Mouse (Mus musculus) gastrocnemius, postnatal 4 days (tissue): ENCODE measurements at regions not wholly inside any gene's neighbourhood (a gene's known extent, or its start where the extent isn't known, plus 50 kb on each side); places are given as distances from the start of the nearest gene placed in this dataset.
"Not testable (repeated sequence)": the region's sequence is repeated elsewhere in the genome, so short reads cannot be mapped to it uniquely, and the experiment has no call there.

Source experiments
- DNase-seq, 2 experiments: peaks; one replicate each; pipeline ENCODE4 v3.0.0; 2021 to 2022; ENCODE audit warnings: low spot score in 2 of 2, mixed read lengths in 2 of 2

DNA sequence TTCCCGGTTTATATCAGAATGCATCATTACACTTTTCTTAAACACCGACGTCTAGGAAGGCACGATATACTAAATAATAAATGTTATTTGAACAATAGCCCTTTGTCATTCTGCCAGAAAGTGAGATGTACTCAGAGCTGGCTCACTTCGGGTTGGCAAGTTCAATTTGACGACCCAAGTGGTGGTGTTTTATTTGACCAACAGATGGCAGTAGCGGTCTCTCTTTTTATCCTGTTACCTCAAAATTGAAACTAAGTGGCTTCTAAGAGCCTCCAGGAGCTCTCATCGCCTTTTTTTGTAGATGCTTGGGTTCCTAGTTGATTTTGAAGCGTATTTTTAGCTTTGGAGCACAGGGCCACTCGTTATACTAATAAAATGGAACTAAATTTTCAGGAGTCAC is 66.7 kb upstream of the Chmp2b start:
- DNase-seq, result peak; percentile 25 to 45

DNA sequence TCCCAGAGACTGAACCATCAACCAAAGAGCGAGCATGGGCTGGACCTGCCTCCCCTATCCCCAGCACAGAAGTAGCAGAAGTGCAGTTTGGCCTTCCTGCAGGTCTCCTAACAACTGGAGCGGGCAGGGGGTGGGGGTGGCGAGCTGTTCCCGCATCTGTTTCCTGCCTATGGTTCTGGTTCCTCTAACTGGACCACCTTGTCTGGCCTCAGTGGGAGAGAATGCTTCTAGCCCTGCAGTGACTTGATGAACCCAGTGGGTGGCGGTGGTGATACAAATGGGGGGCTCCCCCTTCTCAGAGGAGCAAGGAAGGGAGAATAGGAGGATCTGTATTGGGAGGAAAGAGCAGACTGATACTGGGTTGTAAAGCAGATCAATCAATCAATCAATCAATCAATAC is 69.2 kb upstream of the Chmp2b start:
- no peak for DNase-seq

DNA sequence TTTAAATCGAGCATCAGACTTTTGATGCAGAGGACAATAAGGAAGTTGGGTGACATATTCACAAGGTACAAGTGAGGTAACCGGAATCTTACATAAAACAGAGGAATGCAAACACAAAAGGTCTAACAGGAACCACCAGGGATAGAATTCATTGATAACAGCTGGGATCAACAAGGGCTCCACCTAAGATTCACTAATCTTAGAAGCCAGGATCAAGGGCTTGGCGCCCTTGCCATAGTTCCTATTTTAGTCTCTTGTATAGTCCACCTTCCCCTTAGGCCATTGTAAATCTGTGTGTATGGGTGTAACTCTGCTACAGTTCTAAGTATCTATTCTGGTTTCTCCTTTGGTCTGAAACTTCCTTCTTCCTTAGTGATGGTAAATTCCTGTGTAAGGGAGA is 84.2 kb upstream of the Chmp2b start:
- not testable (repeated sequence) for DNase-seq

DNA sequence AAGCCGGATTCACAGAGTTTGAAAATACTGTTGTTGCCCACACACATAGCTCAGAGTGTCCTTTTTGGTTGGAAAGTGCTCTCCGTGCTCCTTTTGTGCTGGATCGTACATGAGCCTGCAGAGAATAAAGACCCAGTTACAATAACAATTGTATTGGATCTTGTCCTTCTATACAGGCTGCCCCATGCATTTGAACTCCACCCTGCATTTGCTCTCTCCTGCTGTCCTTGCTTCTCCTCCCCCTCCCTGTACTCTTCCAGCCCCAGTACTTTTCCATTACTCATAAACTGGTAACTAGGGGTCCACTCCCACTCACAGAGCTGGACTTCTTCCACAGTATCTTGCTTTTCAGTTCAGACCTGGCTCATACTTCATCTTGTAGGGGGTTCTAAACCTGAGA is 86.5 kb upstream of the Chmp2b start:
- DNase-seq, result no peak

DNA sequence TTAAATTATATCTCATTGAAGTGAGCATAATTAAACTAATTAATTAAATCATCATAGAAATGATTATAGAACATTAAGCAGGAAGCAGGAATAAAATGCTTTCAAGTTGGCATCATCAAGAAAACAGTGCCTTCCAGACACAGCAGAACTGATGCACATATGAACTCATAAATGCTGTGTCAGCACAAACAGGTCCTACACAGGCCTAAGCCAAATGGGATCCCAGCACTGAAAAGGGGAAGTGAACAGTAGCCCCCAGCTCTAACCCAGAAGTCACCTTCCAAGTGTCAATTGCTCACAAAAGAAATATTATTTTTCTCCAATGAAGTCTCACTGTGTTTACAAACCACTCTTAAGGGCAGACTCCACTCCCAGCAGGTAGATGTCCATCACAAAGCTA is 93.0 kb upstream of the Chmp2b start:
- DNase-seq, result no peak

DNA sequence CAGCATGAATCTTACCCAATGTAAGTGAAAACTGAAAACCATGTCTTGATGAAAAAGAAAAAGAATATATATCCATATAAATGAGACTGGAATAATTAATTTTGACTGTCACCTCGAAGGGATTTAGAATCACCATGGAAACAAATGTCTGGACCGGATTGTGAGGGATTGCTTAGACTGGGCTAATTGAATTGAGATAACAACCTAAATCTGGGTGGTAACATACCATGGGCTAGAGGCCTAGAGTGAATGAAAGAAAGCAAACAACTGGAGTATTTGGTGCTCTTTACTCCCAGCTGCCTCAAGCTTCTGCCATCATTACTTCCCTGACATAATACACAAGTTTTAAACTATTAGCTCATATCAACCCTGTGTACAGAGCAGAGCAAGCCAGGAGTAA is 95.3 kb upstream of the Chmp2b start:
- no peak for DNase-seq

DNA sequence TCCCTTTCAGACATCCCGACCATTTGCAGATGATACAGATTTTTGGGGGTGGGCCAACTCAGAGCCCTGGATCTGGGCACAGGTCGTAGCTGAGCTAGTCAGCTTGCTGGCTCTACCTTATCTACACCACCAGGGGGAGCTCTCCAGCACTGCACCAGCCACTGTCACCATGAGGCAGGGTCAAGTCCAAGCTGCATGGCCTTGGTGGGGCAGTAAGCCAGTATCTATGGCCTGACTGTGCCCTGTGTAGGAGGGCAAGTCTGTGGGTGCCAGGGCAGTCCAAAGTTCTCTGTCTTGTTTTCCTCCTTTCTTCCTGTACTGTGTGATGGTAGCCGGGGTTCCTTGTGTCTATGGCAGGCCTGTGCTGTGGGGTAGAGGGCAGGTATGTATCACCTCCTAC is 102.3 kb upstream of the Chmp2b start:
- DNase-seq, result peak in 1 of 2 experiments; percentile 8

DNA sequence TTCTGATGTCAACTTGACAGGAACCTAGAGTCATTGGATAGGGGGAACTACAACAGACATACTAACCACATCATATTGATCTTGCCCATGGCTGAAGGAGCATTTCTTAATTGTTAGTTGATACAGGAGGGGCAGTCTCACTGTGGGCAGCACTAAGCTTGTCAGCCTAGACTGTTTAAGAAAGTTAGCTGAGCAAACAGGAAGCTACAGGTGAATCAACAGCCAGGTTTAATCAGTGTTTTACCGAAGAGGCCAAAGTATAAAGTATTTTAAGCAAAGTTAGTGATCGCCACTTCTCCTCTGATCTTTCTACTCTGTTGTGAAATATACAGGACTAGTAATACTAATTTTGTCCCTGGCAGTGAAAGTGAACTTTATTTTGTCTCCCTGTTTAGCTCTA is 109.6 kb upstream of the Chmp2b start:
- no peak for DNase-seq

DNA sequence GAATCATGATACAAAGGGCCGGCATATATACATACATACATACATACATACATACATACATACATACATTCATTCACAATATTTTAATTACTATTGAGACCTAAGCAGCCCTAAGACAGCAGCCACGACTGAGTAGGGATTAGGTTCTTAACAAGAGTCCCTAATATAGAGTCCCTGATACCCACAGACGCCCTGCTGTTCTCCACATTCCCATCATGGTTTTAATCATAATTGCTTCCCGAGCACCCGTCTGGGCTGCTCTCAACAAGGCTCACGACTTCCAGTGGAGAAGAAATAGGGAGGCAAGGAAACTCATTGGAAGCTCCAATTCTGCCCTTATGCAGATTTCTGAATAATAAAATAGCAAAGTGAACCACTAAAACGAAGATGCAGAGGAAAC is 120.6 kb upstream of the Chmp2b start:
- no peak for DNase-seq

DNA sequence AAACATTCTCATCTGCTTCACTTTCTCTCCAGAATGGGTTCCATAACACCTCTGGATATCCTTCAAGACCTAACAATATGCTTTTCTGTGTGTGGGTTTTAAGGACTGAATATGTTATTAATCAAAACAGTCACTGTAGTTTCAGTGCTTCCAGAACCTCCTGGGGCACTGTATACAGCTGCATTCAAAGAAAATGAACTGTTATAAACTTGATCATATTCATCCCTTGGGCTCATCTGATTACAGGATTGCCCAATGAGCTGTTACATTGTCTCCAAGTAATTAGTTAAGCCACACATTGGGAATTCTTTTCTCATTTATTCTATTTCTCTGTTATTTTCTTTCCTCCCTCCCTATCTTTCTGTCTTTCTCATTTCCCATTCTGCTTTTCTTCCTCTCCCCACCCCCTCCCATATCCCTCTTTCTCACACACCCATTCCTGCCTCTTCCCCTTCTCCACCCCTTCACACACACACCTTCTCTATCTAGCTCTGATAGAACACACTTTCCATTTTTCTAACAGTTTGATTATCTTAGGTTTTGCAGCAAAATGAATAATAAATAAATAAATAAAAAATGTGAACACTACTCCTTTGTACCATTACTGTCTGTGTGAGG is 121.3 kb upstream of the Chmp2b start:
- DNase-seq, result no peak

DNA sequence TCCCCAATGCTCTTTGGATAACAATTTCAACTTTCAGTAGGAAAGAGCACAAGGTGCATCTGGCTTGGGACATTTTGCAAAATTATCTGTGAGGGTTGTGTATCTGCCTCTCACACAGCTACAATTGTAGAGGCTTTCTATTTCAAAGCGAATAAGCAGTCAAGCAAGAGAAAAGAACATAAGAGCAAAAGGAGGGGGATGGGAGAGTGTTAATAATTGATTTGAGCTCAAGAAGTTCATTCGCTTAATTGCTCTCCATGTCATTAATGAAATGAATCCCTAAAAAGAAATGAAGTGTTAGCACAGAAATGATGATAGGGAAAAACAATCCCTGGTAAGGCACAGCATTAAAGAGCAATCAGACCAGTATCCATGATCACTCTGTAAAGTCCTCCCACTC is 121.4 kb upstream of the Vgll3 start:
- DNase-seq, result no peak

DNA sequence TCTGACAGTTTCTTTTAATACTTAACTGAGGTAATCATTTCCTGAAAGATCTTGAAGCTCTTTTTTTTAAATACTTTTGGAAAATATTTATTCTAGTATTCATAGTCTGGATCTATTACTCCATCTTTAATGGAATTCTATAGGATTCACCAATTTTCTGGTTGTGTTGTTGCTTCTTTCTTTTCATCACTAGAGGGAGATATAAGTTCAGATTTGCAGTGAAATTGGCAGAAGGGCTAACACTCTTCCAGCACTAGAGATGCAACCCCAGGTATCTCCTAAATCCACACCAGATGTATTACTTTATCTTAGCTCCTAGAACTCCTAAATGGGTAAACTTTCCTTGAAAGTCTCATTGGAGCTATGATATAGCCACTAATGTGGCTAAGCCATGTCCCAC is 99.4 kb upstream of the Vgll3 start:
- no peak for DNase-seq

DNA sequence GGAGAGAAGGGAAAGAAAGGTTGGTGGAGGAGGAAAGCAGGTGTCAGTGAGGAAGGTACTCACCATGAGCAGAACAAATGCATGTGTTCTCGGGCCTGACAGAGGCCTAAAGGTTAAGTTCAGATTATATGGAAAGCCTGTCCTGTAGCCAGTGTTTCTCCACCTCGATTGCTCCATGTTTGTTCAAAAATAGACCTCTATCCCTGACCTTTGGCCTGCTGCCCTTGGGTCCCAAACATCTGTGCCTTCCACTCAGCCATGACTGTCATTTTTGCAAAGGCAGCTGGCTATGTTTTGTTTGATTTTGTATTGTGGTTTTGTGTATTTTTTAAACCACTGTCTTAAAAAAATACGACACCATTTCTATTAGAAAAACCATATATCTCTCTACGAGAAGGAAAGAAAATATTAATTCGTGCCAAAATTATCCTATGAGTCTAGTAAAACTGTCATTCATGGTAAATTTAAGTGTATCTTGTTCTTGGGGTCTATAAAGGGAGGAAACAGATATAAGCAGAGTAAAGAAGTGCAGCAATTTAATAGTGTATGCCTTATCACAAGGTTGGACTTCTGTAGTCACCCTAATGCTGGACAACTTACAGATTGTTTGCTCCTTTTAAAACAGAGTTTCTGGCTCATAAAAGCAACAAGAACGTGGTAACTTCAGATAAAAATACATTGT is 96.1 kb upstream of the Vgll3 start:
- DNase-seq, result no peak

DNA sequence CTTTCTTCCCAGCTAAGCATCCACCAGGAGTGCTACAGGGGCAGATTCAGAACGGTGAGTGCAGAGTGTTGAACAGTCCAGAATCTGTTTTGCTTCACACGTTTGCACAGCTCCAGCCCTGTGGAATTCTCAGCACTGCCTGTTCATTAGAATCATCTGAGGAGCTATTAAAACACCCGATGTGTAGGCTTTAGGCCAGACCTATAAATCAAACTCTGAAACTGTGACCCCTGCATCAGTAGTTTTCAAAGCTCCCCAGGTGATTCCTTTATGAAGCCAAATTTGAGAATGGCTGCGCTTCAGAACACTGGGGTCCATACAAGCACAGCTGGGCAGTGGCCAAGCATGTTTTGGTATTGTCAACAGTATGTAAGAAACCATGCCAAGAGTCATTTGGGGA is 94.1 kb upstream of the Vgll3 start:
- no peak for DNase-seq

DNA sequence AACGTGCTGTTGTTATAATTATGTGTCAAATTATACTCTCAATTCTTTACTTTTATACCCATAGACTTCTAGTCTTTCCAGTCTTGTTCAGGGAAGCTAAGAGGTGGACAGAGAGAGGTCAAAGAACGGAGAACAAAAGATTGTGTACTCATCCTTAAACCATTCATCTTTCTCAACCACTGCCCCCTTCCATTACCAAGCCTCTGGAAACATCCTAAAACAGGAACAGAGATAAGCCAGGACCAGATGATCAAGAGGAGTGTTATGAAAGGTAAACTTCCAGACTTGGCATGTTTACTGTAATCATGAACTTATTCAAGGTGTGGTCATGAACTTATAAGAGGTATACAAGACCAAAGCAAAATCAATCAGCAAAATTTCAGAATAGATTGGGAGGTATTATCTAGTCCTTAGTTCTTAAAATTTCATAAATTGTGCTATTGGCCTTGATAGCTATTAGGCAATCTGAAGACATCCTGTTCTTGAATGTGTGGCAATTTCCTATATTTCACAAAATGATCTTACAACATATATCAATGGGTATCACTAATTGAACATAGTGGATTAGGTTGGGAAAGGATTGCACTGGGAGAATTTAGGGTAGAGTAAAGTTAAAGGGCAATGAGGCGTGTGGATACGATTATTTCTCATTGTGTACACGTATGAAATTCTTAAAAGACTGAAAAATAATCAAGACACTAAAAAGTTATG is 89.3 kb upstream of the Vgll3 start:
- DNase-seq, result no peak

DNA sequence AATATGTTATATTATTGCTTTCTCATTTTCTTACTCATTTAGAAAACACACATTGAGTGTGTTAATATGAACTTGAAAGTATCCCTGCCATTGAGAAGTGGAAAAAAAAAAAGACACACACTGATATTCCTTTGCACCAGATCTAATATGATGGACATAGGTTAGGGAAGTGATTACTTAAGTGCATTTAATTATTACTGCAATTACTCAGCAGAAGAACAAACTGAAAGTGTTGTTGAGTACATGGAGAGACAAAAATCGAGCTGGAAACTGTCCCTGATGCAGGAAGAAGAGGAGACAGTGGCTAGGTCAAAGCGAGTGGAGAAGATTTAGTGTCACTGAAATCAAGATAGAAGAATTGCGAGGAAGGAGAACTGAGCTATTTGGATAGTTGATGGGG is 88.8 kb upstream of the Vgll3 start:
- DNase-seq, result no peak

DNA sequence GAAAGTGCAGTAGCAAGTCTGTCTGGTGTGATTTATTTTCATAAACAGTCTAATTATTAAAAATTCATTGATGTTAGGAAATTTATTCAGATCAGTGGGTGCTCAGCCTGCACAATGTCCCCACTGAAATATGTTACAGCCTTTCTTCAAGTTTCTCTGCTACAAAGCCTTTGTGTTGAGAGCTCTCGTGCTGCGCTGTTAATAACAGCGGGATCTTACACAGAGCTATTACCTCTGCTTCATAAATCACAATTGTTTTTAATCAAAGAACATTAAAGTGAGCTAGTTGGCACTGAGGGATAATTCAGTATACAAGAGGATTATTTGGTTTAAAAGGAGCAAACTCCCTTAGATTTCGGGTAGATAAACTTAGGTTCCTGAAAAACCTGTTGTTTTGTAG is 85.7 kb upstream of the Vgll3 start:
- no peak for DNase-seq

DNA sequence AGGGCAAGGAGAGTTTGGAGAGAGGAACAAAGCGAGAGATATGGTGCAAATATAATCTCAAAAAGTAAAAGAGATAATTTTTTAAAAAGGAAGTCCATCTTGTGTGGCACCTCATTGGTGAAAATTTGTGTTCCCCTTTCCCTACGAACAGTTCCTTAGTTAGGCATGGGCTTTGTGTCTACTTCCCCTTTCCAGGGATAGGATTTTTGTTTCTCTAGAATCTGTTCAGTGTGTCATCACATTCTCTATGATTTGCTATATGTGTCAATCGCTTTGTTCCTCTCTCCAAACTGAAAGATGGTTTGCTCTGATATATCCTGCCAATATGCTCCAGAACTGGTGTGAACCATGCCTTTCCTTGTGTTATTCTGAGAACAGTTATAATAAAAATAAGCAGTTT is 75.4 kb upstream of the Vgll3 start:
- no peak for DNase-seq

DNA sequence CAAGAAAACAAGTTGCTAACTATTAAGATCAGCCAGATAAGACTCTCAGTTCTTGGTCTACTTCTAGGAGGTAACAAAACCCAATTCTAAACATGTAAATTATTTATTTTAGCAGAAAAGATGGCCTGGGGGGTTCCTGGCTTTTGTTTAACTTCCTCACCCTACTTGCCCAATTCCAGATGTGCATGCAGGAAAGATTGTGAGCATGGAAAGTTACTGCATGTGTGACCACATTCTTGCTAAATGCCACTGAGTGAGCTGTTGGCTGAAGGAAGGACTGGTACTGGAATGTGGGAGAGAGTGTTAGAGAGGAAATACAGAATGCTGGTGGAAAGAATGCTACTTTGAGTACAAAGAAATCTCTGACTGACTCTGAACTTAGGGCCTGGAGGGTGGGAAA is 72.1 kb upstream of the Vgll3 start:
- DNase-seq, result no peak

DNA sequence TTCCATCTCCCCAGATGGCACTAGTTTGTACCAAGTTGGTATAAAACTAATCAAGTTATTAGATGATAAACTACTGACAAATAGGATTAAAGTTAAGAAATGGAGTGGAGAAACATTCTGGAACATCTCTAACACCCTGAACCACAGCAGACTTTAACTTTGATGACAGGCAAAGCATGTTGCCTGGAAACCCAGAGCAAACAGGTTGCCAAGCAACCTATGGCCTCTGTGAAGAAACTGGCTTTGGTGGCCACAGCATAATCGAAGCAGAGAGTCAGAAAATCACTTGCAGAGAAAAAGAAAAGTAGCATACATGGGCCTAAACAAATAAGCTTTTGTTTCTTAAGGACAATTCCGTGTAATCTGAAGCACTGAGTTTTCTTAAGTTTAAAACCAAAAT is 59.4 kb upstream of the Vgll3 start:
- no peak for DNase-seq
